Mouse (Mus musculus) embryo, embryonic 9.5 days (tissue): ENCODE results near the gene Olfr491.

Experiments used
- DNase-seq: peaks from one replicate; pipeline ENCODE4 v3.0.0-alpha.2; 2017; ENCODE audit errors: extremely low spot score

Gene Olfr491

DNA sequence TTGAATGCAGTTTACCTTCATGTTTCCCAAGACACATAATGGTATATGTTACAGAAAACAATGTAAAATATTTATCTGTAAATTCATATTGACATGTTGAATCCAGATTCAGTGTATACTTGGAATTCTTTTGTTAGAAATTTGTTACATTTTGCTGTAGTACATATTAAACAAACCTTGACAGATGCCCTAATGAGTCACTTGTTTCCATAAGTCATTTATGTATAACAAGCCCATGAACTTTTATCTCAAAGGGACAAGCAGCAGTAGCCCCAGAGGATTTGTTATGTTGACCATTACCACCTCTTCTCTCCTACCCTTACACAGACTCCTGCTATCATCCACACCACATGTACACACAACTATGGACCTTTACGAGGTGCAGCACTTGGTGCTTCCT lies at the start of gene Olfr491:
TSS of gene Olfr491 (plus strand) at position 301 of the 400 bp plus-strand sequence.
- DNase-seq = no peak

DNA sequence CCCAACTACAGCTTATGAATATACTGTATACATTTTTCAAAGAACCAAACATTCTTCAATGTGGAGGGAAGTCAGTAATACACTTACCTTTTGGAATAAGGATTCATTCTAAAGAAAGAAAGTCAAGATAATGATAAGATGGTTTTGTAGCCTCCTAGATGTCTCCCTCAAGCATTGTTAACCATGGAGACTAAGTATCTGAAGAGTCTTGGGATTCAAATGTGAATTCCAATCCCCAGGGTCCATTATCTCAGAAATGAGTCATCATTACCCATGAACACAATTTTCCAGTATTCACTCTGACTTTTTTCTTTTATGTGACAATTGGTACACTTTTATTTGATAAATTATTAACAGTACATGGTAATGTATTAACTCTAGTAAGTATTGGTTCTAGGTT lies 24.4 kb upstream of the Olfr491 start, which contains the start of gene Olfr490:
TSS of gene Olfr490 (minus strand) at position 101 of the 400 bp plus-strand sequence.
- DNase-seq = no peak

DNA sequence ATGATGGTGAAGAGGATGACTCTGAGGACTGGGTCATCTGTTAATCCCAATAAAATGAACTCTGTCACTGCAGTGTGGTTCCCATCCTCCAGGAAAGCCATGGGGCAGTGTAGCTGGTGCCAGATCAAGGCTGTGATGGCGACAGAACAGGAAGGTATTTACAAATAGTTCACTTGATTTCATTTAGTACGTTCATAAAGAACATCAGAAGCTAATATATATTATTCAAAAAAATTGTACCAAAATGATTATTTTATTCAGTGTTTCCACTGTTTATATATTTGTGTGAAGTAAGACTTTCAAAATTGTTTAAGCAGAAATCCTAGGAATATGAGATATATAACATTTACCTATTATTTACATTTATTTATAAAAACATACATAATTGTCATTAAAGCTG lies 10.3 kb downstream of the Olfr491 start, which contains the start of gene Olfr492:
TSS of gene Olfr492 (minus strand) at position 101 of the 400 bp plus-strand sequence.
- no peak for DNase-seq

DNA sequence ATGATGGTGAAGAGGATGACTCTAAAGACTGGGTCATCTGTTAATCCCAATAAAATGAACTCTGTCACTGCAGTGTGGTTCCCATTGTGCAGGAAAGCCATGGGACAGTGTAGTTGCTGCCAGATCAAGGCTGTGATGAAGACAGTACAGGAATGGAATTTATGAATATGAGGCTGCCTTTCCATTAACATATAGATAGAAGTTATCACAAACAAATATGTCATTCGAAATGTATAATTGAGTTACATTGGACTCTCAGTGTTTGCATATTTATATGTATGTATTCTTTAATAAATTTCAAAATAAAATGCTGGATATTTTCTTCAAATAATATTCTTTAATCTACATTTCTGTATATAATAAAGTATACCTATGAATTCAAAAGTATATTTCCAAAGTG lies 33.6 kb downstream of the Olfr491 start, which contains the start of gene Olfr493:
TSS of gene Olfr493 (minus strand) at position 101 of the 400 bp plus-strand sequence.
- DNase-seq = no peak

DNA sequence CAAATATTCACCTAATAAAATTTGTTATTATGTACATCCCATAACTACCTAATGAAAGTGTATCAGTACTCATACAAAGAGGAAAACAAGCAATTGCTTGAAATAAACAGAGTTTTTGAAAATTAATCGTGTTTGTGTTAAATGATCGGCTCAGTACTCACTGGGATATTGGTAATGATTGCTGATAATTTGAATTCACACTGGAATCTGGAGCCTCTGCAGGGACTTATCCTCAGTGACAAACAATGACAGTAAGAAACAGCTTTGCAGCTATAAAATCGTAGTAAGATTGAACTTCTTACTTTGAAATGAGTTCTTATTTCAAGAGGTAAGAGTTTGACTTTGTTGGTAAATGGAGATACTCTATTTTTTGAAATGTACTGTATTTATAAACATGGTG lies 51.8 kb downstream of the Olfr491 start, which contains the start of gene Olfr494:
TSS of gene Olfr494 (plus strand) at position 301 of the 400 bp plus-strand sequence.
- no peak for DNase-seq
